Mouse (Mus musculus) inflammation-experienced regulatory T-cells (primary cell): ENCODE data around the gene Sarm1. TPM values are rescaled to one million over a fixed set of nuclear protein-coding genes. Genes with fewer than 3 reads are reported as not detected.

Experiments
- polyA plus RNA-seq, 2 experiments: library from polyadenylated mRNA; unstranded; fragments of 100-300 nt; shearing (Covaris generic); gene quantifications; one replicate each; pipeline ENCODE4 v1.2.1; 2017

Gene Sarm1
- 1 to 10 TPM; 3.5 to 8.3 TPM for polyA plus RNA-seq

DNA sequence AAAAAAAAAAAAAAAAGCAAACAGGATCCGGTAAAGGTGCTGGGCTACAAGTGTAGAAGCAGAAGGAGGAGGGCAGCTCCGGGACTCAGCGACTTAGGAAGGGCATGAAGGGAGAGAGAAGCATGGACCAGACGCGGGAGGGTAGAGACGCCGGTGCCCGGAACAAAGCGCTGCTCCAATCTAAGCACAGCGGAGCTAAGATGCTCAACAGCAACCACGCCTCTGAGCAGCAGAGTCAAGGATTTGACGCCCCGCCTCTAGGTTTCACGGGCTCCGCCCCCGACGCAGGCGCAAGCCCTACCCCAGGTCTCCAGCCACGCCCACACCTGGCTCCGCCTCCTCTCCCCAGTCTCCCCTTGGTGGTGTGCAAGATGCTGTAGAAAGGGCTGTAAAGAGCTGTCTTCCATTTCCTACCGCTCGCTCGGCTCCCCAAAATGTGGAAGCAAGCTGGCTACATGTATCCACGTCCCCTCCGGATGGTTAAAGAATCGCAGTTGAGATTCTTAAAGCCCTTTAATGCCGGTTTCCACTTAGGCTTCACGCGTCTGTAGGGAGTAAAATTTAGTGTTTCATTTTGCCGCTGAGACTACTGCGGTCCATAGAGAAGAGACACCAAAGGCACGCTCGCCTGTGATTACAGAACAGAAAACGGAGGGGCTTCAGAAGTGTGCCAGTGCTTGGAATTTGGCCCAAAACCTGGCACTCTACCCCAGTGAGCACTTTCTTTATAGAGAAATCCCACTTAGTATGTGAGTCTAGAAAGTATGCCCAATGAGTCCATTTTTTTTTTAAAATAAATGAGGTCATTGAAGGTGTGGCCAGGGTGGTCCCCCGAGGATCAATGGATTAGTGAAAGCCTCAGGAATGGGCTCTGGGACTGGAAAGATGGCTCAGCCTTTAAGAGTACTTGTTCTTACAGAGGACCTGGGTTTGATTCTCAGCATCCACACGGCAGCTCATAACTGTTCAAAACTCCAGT, at the start of gene Sarm1:
Gene Sarm1, minus strand, starts transcription at position 211 of the 979 bp plus-strand sequence.

DNA sequence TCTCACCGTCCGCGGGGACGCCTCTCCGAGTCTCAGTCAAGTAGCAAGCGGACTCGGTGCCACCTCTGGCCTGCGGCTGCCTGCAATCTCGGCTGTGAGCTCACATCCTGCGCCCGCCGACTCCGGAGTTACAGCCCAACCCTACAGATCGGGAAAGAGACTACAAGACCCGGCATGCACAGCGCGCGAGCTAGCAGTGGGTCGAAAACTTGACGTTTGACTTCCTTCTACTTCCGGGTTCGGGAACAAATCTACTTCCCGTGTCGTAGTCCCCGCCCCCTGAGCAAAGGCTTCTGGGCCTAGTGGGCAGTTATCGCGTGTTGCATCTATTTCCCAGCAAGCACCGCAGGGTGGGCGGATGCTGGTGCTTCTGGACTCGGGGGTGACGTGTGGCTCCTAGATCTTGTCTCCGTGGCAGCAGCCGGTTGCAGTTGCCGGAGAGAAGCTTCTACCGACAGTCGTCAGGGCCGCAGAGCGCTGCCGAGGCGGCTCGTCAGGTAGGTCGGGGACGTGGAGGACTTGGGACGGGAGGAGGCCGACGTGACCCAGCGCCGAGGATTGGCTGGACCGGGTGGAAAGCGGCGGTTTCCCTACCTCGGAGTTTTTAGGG, 38.6 kb upstream of the Sarm1 start, which contains the start of the genes Tnfaip1 and Ift20:
Gene Tnfaip1, minus strand, starts transcription at position 253 of the 610 bp plus-strand sequence.
Gene Ift20, plus strand, starts transcription at position 282 of the 610 bp plus-strand sequence.

DNA sequence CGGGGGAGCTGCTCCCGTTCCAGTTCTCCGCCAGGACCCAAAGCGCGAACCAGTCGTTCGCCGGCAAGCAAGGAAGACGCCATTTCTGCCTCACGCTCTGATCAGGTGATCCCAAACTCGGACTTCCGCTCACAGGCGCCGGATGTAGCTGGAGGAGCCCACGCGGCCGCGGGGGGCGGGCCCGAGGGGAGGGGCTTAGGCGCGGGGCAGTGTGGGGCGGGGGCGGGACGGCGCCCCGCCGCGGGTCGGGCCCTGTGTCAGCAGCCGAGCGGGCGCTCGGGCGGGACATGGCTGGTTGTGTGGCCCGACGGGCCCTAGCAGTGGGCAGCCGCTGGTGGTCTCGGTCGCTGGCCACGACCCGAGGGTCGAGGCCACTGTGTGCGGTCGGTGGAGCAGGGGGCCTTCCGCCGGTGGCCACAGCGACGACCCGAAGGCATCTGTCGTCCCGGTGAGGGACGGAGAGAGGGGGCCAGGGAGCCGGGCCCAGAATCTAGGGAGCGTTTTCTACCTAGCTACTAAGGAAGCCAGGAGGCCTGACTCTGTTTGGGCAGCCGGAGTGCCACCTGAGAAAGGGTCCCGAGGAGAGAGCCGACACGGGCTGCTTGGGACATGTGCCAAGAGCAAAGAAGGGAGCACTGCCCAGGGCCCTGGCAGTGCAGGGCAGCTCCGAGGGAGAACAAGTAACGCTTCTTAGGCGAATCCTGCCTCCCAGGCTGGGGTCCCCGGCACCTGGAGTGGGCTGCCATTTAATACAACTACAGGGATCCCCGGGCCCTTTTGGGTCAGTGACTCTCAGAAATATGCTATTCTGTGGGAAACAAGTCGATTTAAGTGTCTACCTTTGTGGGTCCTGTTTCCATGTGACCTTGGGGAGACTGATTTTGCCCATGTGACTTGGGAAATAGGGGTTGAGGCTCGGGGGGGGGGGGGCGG, 14.7 kb upstream of the Sarm1 start, which contains the start of the genes Tmem199 and Poldip2:
Gene Tmem199, minus strand, starts transcription at position 148 of the 933 bp plus-strand sequence.
Gene Poldip2, plus strand, starts transcription at position 169 of the 933 bp plus-strand sequence.

DNA sequence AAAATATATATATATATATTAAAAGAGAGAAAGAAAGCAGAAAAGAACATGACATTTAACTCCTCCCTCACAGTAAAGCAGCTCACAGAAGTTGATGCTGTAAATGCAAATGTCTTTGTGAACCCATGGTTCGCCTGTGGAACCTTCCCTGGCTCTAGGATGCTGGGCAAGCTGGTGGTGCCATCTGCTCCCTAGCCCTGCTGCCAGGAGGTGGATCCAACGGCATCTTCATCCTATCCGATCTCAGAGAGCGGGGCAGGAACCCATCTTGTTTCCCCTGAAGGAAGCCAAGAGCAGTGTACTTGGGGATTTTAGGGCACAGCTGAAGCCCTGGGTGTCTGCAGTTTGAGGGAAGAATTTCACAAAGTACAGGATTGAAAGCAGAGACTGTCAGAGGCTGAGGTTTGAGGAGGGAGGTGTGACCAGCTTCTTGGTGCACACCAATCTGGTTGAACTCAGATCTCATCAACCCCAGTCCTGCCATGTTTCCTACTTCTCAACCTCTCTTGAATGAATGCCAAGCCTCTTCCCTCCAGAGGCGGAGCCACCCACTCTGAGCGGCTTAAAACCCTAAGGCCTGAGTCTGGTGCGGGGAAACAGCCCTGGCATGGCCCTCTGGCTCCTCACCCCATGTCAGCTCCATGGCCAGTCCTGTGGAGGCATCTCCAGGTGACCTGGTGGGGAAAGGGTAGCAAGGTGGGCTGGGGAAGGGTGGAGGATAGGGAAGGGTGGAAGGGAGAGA, 5.5 kb upstream of the Sarm1 start, which contains the start of gene Sebox:
Gene Sebox, plus strand, starts transcription at position 539 of the 742 bp plus-strand sequence.

DNA sequence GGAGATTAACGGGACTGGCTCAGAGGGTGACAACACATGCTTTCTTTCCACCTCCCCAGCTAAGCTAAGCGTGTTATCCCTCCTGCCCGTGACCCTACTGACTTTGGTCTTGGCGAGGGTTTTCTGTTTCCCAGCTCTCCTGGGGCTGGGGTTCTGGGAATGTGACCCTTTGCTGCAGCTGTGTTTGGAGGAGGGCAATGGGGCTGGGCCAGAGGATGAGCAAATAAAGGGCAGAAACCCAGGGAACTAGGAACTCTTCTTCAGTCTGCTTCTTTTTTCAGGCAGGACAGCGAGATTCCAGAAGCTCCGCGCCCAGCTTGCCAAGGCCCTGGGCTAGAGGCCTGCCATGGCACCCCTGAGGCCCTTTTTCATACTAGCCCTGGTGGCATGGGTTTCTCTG, 1.4 kb upstream of the Sarm1 start, which contains the start of gene Vtn:
Gene Vtn, plus strand, starts transcription at position 88 of the 400 bp plus-strand sequence.

DNA sequence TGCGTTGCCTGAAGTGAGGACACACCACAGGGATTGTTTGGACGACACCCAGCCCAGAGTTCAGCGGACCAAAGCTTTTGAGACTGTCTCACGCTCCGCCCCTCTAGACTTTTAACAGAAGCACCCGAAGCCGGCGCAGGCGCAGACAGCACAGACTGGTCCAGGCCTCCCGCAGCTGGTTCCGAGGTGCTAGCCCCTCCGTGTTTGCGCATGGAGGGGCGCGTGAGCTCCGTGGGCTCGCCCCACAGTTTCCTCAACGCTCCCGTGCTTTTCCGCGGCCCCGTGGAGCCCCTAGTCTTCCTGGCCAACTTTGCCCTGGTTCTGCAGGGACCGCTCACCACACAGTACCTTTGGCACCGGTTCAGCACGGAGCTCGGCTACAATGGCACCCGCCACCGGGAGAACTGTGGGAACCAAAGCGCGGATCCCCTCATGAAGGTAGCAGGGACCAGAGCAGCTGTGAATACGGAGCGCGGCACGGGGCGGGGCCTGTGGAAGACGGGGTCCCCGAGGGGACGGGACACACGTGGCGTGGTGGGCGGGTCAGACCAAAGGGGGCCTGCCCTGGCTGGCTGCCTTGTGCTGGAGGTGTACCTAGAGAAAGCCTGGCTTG, 31.9 kb downstream of the Sarm1 start, which contains the start of gene Slc46a1:
Gene Slc46a1, plus strand, starts transcription at position 130 of the 613 bp plus-strand sequence.

Other genes starting within 250 kb of the Sarm1 start
- 10 to 100 TPM; 70.9 to 82.1 TPM for gene 2610507B11Rik, start 236.0 kb downstream of the Sarm1 start, polyA plus RNA-seq
- gene BC030499, start 206.9 kb downstream of the Sarm1 start, polyA plus RNA-seq = 1 to 10 TPM in 1 of 2 experiments, under 1 TPM in 1; 0.61 to 1.1 TPM
- 1 to 10 TPM; 1.8 to 2.6 TPM for gene Spag5, start 196.2 kb downstream of the Sarm1 start, polyA plus RNA-seq
- 10 to 100 TPM in 1 of 2 experiments, 1 to 10 TPM in 1; 4.7 to 11.9 TPM for gene Aldoc, start 174.8 kb downstream of the Sarm1 start, polyA plus RNA-seq
- gene Pigs, start 169.3 kb downstream of the Sarm1 start, polyA plus RNA-seq = 100 to 1,000 TPM in 1 of 2 experiments, 10 to 100 TPM in 1; 97.8 to 113 TPM
- gene Unc119, start 154.3 kb downstream of the Sarm1 start, polyA plus RNA-seq = 10 to 100 TPM; 58.4 to 82.5 TPM
- under 1 TPM; 0.30 to 0.45 TPM for gene Foxn1, start 111.2 kb downstream of the Sarm1 start, polyA plus RNA-seq
- not detected for gene Slc13a2, start 75.5 kb downstream of the Sarm1 start, polyA plus RNA-seq
- 1 to 10 TPM; 2.6 to 3.1 TPM for gene Slc46a1, start 32.1 kb downstream of the Sarm1 start, polyA plus RNA-seq
- gene Vtn, start 1.3 kb upstream of the Sarm1 start, polyA plus RNA-seq = 1 to 10 TPM in 1 of 2 experiments, not detected in 1; 7.0 TPM
- under 1 TPM in 1 of 2 experiments, not detected in 1; 0.28 TPM for gene Sebox, start 5.7 kb upstream of the Sarm1 start, polyA plus RNA-seq
- gene Tmem199, start 14.4 kb upstream of the Sarm1 start, polyA plus RNA-seq = 10 to 100 TPM; 25.5 to 38.7 TPM
- gene Poldip2, start 14.4 kb upstream of the Sarm1 start, polyA plus RNA-seq = 10 to 100 TPM; 38.5 to 41.9 TPM
- gene Tnfaip1, start 38.6 kb upstream of the Sarm1 start, polyA plus RNA-seq = 10 to 100 TPM; 14.9 to 16.2 TPM
- gene Ift20, start 38.6 kb upstream of the Sarm1 start, polyA plus RNA-seq = 100 to 1,000 TPM in 1 of 2 experiments, 10 to 100 TPM in 1; 74.9 to 107 TPM
- gene Tmem97, start 53.0 kb upstream of the Sarm1 start, polyA plus RNA-seq = 10 to 100 TPM in 1 of 2 experiments, 1 to 10 TPM in 1; 9.5 to 14.8 TPM
- 10 to 100 TPM; 10.0 to 11.1 TPM for gene Nlk, start 199.6 kb upstream of the Sarm1 start, polyA plus RNA-seq